Mouse (Mus musculus) spleen, adult 2 months (tissue): ENCODE measurements at regions not wholly inside any gene's neighbourhood (a gene's known extent, or its start where the extent isn't known, plus 50 kb on each side); places are given as distances from the start of the nearest gene placed in this dataset.

ENCODE experiments used
- CTCF ChIP-seq: fragments of 200-500 bp; IDR thresholded peaks from 2 replicates; pipeline ENCODE4 v1.5.1; 2011; ENCODE audit warnings: mild to moderate bottlenecking, inconsistent platforms; ENCODE audit not compliant: insufficient read depth, insufficient read length, insufficient replicate concordance; ENCODE audit errors: extremely low read depth
- POLR2A ChIP-seq: fragments of 200-500 bp; IDR thresholded peaks from 2 replicates; pipeline ENCODE4 v1.6.1; 2011; ENCODE audit warnings: low read depth, low read length, inconsistent platforms

DNA sequence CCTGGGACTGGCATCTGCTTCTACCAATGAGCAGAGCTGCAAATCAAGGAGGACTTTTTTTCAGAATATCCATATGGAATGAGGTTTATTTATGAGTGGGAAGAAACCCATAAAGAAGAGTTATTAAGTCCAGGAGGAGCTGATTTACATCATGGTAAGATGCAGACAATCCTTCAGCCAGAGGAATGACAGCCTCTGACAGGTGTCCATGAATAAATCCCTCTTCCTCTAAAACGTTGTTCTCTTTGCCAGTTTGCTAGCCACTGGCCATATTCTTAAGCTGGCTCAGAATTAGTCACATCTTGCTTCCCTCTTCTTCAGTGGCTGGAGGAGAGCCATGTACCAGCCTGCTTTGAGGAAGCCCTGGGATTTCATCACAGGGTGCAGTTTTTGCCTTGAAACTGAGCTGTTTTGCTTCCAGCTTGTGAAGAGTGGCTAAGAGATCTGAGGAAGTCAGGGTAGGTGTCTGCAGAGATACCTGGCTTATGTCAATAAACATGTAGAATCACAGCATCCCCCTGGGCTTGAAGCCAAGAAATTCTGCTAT lies 902.9 kb downstream of the Gm9195 start:
- TF ChIP-seq CTCF = no peak
- TF ChIP-seq POLR2A = no peak
